Mouse (Mus musculus) R1 (cell line): ENCODE results near the gene Gbp4.
"Not testable (repeated sequence)": the region's sequence is repeated elsewhere in the genome, so short reads cannot be mapped to it uniquely, and the experiment has no call there.

Experiments
- DNase-seq: peaks from one replicate; pipeline ENCODE4 v3.0.0-alpha.2; 2018; ENCODE audit warnings: low read depth, low spot score

Gbp4 gene

GRCm38 (mm10) chr5:105139409-105140088, at the start of gene Gbp4, which contains the start of the genes Gbp9 and Gbp8:
Gbp4 (minus strand) TSS chr5:105139586.
Gbp9 (minus strand) TSS chr5:105139539.
Gbp8 (minus strand) TSS chr5:105139540.
- peak; percentile 32 for DNase-seq

- peak; percentile 74 for DNase-seq
These were observed 42.1 kb upstream of the Gbp4 start for GRCm38 (mm10) chr5:105181446-105181845.

- DNase-seq, result no peak
These were observed 17.2 kb upstream of the Gbp4 start for GRCm38 (mm10) chr5:105156582-105156981.

GRCm38 (mm10) chr5:105154049-105154448, 14.7 kb upstream of the Gbp4 start:
- DNase-seq, result no peak

- DNase-seq, result not testable (repeated sequence)
These were observed 8.7 kb upstream of the Gbp4 start for GRCm38 (mm10) chr5:105148062-105148461.

GRCm38 (mm10) chr5:105146447-105146846, 7.1 kb upstream of the Gbp4 start:
- DNase-seq, result peak; percentile 83

GRCm38 (mm10) chr5:105145731-105146130, 6.3 kb upstream of the Gbp4 start:
- DNase-seq, result peak; percentile 46

- peak; percentile 88 for DNase-seq
These were observed 864 bp upstream of the Gbp4 start for GRCm38 (mm10) chr5:105140089-105140810.

GRCm38 (mm10) chr5:105138906-105139305, 480 bp downstream of the Gbp4 start:
- DNase-seq, result peak; percentile 19

- DNase-seq, result not testable (repeated sequence)
These were observed 2.6 kb downstream of the Gbp4 start for GRCm38 (mm10) chr5:105136706-105137304.

- not testable (repeated sequence) for DNase-seq
These were observed 17.7 kb downstream of the Gbp4 start for GRCm38 (mm10) chr5:105121731-105122130.

- no peak for DNase-seq
These were observed 23.6 kb downstream of the Gbp4 start for GRCm38 (mm10) chr5:105115740-105116139.

- DNase-seq, result no peak
These were observed 24.7 kb downstream of the Gbp4 start for GRCm38 (mm10) chr5:105114696-105115095.

GRCm38 (mm10) chr5:105113656-105114055, 25.7 kb downstream of the Gbp4 start:
- DNase-seq, result no peak

GRCm38 (mm10) chr5:105110271-105110852, 29.0 kb downstream of the Gbp4 start:
- DNase-seq, result peak; percentile 10

GRCm38 (mm10) chr5:105109775-105110174, 29.6 kb downstream of the Gbp4 start:
- DNase-seq, result peak; percentile 2

- DNase-seq, result not testable (repeated sequence)
These were observed 33.7 kb downstream of the Gbp4 start for GRCm38 (mm10) chr5:105105689-105106088.

- no peak for DNase-seq
These were observed 57.5 kb downstream of the Gbp4 start for GRCm38 (mm10) chr5:105081900-105082299.

- not testable (repeated sequence) for DNase-seq
These were observed 71.0 kb downstream of the Gbp4 start for GRCm38 (mm10) chr5:105068356-105068755.
